Mouse (Mus musculus) kidney, postnatal 25 days (tissue): ENCODE data around the gene Cdhr5.

Experiments used
- DNase-seq, 2 experiments: peaks; one replicate each; pipeline ENCODE4 v3.0.0; 2021; ENCODE audit warnings: mixed read lengths in 2 of 2

Cdhr5 gene

DNA sequence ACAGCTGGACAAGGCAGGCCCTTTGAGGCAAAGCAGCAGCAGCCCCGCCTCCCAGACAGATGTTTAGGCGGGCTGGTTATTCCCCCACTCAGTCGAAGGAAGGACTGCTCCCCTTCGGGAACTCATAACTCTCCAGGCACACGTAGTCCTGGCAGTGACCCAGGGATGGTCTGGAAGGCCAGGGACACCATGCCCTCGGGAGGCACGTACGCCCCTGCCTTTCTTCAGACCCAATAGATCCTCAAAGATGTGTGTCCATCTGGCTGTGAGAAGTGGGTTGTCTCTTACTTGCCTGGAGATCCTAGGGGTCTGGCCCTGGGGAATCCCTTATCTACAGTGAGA lies 54.5 kb downstream of the Cdhr5 start:
- DNase-seq = no peak

DNA sequence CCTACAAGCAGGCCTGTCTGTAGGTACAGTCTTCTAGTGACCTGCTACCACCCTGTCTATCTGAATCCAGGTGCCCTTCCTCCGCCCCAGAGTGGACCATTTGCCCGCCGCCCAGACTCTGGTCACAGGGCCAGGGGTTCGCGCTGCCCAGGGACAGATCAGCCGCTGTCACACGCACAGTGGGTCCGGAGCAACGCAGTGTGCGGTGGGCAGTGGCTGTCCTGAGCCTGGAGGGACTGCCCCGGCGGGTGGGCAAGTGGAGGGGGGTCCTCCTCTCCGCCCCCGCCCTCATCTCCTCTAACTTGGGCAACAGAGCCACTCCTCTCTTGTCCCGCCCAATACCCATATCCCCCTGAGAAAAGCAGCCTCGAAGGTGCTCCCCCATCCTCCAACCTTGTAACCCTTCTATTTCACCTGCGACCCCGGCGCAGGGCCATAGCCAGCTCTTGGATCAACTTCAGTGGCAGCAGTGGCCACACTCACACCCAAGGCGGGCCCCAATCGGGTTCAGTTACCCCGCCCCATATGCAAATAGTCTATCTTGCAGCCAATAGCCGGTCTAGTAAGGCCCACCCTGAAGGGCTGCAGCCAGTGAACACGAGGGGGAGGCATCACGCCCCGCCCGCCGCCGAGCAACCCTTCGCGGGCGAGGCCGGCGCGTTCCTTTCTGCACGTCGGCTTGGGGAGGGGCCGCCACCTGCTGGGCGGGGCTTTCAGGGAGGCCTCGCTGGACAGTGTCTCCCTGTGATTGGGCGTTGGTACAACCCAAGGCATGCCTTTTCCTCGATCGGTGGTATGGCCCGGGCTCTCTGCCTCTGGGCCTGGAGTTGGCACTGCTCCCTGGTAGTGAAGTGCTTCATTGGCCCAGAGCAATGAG lies 55.1 kb downstream of the Cdhr5 start:
- DNase-seq = peak; percentile 96 to 99

DNA sequence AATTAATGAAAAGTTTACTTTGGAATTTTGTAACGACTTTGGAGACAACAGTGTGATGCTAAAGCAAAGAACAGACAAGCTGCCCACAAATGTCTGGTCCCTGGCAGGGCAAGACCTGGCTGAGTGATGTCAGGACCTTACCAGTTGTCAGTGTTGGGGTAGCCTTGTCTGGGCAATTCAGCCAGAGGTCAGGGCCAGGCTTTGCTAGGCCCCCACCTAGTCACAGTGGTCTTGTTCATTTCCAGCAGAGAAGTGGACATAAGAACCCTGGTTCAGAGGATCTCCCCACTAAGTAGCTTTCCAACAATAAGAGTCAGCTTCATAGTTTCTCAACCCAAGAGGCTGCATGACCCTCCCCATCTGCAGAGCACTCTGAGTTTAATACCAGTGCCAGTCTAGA lies 56.2 kb downstream of the Cdhr5 start:
- no peak for DNase-seq

DNA sequence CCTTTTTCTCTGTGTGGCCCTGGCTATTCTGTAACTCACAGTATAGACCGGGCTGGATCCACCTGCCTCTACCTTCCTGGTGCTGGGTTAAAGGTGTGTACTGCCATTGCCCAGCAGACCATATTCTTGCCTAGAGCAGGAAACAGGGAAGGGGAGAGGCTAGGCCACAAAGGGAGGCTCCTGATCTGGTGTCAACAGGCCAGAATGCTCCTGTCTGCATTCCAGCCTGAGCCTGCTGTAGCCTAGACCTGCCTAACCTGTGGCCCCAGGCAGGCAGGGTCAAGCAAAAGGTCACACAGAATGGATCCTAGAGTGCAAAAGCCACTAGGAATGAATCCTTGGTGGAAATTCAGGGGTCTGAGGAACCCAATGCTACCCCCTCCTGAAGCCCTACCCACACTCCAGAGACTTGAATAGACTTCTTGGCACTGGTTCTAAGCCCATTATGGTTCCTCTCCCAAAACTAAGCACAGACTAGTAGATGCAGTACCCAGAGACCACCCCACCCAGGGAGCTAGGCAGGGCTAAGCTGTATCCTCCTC lies 57.0 kb downstream of the Cdhr5 start:
- no peak for DNase-seq
